Mouse (Mus musculus): Measurements from ENCODE around the gene Phospho1.

Phospho1 gene

DNA sequence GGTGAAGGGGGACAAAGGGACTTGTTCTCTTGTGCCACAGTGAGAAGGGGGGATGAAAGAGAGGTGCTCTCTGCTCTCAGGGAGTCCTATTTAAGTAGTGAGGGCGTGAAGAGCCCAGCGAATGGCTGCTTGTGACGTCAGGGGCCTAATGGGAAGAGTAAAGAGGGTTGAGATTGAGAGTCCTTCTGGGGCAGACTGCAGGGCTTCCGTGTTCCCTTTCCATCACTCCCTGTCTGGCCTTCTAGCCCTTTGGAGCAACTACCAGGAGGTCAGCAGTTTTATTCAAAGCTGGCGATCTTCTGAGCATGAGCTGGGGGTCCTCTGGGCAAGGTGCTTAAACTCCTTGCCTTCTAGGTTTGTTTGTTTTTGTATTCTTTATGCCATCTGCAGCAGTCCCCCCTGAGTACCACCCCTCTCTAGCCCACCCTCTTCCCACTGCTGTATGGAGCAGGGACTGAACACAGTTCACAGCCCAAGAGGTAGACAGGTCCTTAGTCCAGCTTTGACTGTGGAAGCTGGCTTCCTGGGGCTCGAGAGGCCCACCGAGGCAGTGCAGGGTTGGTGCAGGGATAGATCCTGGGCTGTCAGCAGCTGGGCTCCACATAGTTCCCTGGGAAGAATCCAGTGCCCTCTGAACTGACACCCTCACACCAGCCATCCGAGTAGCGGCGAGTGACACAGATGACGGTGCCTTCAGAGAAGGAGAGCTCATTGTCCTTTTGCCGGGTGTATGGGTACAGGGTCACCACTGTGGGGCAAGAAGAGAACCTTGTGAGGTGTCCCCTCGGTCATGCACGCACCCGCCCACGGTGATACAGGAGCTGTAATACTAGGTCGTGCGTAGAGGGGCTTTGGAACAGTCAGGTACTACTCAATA, 8.1 kb downstream of the Phospho1 start:
- ATAC-seq (ENCODE audit: insufficient number of reproducible peaks, low FRiP score, low TSS enrichment): no peak

DNA sequence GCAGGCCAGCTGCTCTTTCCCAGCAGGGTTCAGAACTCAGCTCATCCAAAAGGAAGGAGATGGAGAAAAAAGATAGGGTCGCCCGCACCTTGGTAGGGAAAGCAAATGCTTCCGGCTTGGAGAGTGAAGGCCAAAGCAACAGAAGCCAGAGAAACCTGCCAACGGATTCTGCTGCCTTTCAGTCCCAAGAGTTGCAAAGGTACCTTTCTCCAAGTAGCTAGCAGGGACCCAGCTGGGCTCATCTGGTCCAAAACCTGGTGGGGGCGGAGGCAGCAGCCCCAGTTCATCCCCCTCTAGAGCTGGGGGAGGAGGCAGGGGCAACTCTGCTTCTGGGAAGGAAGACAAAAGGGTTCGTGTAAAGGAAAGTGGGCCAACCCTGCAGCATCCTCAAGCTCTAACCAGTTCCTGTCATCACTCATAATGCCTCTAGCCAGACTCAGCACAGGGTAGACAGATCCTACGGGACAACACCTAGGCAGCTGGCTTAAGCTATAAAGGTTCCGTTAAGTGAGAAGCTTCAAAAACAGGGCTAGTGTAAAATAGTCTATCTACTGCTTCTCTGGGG, 8.8 kb downstream of the Phospho1 start:
- ATAC-seq (ENCODE audit: insufficient number of reproducible peaks, low FRiP score, low TSS enrichment): no peak

DNA sequence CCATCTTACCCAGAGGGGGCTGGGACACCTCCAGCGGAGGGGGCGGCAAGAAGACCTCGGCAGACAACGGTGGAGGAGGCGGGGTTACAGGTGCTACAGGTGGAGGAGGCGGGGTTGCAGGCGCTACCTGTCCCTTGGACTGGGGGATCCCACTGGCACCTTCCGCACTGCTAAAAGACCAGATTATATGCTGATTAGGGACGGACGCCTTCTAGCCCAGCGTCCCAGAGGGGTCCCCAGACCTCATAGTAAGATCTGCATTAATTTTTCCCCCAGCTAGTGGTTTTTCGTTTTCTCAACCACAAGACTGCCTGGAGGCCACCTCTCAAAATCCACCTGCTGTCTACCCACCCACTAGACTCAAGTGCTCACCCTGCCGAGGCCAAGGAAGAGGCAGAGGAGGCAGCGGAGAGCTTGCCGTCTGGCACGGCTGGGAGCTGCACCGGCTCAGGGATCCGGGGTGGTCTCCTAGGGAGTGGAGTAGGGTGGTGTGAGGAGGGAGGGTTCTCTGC, 9.4 kb downstream of the Phospho1 start:
- no peak for ATAC-seq (ENCODE audit: insufficient number of reproducible peaks, low FRiP score, low TSS enrichment)

DNA sequence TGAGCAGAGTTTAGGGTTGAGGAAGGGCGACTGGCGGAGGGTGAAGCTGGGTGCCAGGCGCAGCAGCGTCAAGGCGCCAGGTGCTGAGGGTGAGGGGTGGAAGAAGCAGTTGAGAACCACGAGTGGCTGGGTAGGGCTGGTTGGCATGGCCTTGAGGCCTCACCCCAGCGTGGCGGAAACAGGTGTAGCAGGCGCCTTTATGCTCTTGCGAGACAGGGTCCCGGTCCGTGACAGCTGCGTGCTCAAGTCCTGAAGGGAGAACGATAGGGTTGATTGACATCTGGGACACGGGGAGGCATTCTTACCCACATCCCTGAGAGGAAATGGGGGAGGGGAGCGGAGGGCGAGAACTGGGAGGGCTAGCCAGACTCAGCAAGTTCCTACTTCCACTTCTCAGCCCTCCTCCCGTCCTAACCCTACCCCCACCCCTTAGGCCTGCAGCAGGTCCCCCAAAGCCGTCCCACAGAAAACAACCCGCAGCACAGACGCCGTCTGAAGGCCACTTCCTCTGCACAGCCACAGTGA, 9.9 kb downstream of the Phospho1 start:
- no peak for ATAC-seq (ENCODE audit: insufficient number of reproducible peaks, low FRiP score, low TSS enrichment)

DNA sequence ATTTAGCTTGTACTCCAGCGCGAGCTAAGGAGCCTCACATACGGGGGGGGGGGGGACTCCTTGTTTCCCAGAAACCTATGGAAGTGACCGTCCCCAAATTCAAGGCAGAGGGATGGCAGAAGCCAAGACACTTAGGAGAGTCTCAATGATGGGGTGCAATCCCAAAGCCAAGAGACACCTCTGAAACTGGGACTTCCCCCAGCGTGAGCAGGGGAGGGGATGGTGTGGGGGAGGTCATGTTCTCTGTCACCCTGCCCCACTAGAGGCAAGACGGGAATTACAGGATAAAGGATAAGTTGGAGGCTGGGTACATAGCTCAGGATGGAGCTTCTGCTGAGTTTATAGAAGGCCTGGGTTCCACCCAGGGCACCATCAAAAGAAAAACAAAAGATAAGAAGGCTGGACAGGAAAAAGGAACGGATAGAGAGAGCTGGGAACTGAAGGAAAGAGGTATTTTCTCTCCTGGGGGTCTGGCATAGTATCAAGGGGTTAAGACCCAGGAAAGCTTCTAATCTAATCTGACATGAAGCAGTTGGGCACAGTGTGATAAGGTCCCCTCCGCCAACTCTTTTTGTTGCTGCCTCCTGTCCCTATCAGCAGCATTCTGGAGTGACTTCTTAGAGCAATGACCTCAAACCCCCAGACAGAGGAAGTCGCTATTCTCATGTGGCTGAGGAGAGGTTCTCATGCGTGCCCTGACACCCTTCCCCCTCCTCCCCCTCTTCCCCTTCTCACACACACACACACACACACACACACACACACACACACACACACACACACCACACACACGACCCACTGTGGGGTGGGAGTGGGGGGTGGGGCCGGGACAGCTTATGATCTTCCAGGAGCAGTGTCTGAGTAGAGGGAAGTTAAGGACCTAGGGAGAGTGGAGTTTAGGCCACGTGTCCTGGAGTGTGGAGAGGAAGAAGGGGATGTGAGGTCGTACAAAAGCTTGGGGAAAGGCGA, 10.7 kb downstream of the Phospho1 start:
- no peak for ATAC-seq (ENCODE audit: insufficient number of reproducible peaks, low FRiP score, low TSS enrichment)

DNA sequence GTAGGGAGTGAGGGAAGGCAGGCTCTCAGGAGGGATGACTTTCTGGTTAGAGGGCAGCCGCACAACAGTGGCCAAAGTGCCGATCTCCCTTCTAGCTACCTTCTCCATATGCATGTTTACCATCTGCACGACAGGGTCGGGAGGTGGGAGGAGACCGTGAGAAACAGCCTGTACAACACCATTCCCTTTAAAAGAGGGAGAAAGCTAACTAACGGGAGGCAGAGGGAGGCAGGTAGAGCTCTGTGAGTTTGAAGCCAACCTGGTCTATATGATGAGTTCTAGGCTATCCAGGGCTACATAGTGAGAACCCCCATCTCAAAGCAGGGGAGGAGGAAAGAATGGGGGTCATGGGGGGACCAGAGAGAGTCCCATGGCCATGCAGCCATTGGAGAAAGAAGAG, 11.5 kb downstream of the Phospho1 start:
- no peak for ATAC-seq (ENCODE audit: insufficient number of reproducible peaks, low FRiP score, low TSS enrichment)

DNA sequence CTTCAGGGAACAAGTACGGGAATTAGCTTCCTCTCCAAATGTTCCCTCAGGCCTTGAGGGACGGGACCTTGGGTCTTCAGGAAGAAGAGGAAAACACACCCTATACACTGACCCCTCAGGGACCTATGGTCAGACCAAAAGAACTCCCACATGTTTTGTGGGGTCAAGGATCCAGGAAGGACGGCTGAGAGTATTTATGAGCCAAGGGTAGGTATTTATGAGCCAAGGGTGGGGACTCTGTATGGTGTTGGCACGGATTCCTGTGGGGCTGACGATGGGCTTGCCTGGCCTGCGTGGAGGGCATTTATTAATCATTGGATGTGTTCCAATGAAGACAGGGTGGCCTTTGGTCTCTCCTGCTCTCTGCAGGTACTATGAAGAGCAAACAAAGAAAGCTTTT, 12.1 kb downstream of the Phospho1 start:
- ATAC-seq (ENCODE audit: insufficient number of reproducible peaks, low FRiP score, low TSS enrichment): no peak

DNA sequence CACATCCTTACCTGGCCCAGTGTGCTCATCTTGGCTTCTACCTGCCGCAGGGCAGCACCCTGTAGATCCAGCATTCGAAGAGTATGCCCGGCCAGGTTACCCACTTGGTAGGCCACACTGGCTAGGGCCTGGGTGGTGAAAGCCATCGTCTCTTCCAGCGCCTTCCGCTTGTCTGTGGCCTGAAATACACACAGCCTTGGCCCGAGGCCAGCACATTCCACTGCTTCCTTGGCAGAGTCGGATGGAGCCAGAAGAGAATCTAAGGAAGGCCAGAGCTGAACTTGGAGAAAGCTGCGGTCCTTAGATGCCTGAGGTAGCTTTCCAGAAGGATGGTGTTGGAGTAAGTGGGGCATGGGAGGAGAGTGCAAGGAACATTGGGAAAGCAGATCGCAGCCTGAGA, 12.8 kb downstream of the Phospho1 start, which contains the start of gene Gngt2:
Gene Gngt2, plus strand, starts transcription at position 158 of the 400 bp plus-strand sequence.
- ATAC-seq (ENCODE audit: insufficient number of reproducible peaks, low FRiP score, low TSS enrichment): no peak

DNA sequence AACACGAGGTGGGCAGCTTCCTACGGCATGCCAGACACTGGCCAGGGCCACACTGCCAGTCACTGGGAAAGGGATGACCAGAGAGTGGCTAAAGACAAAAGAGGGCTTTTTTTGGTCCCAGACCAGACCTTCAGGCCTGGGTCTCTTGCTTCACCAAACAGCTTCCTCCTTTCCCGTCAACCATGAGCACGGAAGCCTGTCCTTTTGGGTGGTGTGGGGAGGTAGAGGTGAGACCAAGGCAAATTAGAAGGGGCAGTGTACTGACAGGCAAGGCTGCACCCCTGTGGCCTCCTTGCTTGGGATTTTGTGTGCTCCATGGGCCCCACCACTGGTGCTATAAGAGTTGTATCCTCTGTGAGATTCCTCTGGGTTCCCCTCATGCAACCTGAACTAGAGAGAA, 14.3 kb downstream of the Phospho1 start:
- no peak for ATAC-seq (ENCODE audit: insufficient number of reproducible peaks, low FRiP score, low TSS enrichment)

DNA sequence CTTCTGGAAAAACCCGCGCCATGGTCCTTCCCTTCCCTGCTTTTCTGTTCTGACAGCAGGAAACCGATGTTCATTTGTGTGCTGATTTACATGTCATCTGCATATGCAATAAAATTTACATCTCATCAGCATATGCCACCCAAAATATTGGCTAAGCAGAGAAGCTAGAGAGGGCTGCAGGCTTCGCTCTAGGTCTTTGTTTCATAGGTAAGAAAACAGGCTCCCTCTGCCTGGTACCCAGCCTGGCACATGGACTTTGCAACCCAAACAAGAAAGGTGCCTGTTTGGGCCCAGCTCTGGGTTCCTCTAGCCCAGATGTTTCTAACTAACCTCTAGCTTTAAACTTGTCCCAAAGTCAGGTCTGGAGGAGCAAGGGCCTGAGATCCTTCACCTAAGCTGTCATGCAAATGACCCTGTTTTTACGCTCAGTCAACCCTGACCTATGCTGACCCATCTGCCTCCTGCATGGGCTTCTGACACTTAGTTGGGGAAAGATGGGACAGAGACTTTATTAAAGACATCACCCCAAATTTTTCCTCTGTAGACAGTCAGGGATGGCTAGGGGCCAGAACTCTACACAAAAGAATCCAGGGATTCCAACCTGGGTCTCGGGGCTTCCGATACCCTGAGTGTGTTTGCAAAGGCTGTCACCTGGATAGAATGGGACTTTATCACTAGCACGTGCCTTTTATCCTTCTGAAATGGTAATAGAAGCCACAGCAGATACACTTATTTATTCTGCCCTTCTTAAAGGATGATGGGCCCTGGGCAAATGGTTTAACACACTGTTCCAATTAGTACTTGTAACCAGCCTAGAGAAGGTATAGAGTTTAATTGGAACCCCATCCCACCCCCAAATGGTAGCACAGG, 14.9 kb downstream of the Phospho1 start:
- no peak for ATAC-seq (ENCODE audit: insufficient number of reproducible peaks, low FRiP score, low TSS enrichment)

DNA sequence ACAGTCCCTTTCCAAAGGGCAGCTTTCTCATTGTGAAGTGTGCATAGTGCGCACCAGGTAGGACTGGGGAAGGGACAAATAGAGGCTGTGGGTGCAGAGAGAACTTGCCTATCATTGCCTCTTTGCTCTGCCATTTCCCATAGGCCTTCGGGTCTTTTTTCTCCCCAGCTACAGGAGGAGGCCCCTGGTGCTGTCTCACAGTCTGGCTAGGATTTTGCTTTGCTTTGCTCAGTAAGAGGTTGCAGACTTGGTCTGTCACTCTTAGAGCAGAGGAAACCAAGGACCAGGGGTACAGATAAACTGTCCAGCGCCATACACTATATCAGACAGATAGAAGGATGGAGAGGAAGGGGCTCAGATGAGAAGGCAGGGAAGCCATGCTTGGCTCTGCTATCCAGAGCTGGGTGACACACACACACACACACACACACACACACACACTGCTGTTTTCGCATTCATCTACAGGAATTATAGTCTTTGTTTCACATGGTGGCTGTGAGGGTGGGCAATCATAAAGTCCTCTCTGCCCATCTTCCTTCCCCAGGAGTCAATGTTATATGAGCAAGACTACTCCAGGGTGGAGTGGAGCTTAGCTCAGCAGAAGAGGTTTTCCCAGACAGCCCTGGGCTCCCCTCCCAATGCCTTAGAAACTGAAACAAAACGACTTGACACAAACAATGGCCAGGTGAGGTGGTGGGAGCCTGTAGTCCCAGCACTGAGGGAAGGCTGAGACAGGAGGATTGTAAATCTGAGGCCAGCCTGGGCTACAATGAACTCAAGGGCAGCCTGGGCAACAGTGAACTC, 16.6 kb downstream of the Phospho1 start:
- ATAC-seq (ENCODE audit: insufficient number of reproducible peaks, low FRiP score, low TSS enrichment): no peak

DNA sequence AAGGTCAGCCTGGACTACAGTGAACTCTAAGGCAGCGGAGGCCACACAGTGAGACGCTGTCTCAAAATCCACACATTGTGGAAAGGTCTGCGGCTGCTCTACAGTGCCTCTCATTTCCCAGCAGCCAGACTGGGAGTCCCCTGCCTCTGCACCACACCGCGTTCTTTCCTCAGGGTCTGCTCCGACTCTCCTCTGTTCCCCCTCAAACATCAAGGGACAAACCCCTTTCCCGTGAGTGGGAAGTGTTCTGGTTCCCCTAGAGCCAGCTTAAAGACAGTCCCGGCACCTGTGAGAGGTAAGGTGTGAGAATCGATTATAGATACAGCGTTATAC, 17.2 kb downstream of the Phospho1 start:
- no peak for ATAC-seq (ENCODE audit: insufficient number of reproducible peaks, low FRiP score, low TSS enrichment)

DNA sequence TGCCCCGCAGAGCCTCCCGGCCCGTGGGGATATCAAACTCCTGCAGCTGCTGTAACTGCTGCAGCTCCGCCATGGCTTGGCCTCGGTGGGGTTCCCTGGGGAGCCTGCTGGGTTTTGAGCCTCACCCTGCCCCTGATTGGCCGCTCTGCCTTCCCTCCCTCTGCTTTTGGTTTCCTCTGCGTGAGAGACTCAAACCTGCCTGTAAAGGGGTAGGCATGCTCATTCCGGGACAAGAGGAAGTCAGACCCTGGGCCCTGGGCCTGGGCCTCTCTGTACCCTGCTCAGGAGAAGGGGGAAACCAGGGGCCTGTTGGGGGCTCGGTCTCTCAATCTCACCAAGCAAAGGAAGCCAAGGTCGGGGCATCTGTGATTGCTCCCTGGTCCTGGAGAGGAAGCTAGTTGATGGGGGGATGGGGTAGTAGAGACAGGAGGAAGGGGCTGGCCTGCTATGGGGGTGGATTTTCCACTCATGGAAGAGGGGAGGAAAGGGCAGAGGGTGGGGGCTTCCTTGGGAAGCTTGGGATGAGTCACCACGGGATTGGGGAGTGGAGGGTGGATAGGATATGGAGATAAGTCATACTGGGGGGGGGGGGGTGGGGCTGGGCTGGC, 17.9 kb downstream of the Phospho1 start, which contains the start of gene Abi3:
Gene Abi3, minus strand, starts transcription at position 403 of the 608 bp plus-strand sequence.
- ATAC-seq (ENCODE audit: insufficient number of reproducible peaks, low FRiP score, low TSS enrichment): no peak

DNA sequence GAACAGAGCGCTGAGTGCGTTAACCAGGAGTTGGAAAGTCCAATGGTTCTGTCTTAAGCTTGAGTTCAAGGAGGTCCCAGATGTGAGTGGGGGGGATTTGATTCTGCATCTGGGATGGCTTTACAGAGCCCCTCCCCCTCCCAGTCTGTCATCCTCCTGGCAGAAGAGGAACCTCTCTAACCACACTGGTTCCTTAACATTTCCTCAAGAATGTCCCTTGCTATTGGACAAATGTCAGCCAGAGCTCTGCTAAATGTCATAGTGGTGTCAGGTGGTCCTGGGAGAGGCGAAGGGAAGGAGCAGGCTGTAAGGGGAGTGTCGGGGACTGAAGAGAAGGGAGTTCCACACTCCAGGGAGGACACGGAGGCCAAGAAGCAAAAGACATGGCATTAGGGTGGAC, 18.7 kb downstream of the Phospho1 start:
- ATAC-seq (ENCODE audit: insufficient number of reproducible peaks, low FRiP score, low TSS enrichment): no peak

DNA sequence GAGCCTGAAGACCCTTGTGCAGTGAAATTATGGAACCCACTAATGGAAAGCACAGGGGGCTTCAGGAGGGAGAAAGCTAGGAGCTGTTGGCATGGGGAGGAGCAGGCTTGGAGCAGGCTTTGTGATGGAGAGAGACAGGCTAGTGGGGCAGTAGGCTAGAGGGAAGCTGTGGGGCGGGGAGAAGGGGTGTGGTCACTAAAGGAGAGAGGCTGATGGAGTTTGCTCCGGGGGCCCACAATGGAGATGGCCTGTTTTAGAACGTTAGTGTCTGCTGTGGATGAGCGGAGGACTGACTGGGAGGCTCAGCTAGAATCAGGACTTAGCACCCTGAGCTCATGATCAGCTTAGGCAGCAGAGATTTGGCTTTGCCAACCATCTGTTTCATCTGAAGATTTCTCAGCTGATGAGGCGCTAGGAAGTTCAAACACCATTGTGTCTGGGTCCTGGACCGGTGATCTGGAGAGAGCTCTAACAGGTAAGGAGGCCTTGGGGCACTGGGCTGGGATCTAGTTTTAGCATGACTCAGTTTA, 19.2 kb downstream of the Phospho1 start:
- no peak for ATAC-seq (ENCODE audit: insufficient number of reproducible peaks, low FRiP score, low TSS enrichment)

DNA sequence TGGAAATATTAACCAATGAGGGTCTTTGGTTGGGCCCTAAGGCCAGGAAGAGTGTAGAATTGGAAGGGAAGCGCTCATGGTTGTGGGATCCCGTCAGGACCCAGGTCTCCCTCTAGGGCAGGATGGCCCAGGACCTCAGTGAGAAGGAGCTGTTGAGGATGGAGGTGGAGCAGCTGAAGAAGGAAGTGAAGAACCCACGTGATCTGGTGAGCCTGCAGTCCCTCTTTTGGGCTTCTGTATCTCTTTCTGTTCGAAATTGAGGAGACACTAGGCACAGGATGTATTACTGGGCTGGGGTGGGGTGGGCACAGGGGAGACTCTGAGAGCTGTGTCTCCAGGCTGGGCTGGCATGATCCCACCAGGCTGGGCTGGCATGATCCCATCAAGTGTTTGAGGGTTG, 20.6 kb downstream of the Phospho1 start:
- no peak for ATAC-seq (ENCODE audit: insufficient number of reproducible peaks, low FRiP score, low TSS enrichment)

DNA sequence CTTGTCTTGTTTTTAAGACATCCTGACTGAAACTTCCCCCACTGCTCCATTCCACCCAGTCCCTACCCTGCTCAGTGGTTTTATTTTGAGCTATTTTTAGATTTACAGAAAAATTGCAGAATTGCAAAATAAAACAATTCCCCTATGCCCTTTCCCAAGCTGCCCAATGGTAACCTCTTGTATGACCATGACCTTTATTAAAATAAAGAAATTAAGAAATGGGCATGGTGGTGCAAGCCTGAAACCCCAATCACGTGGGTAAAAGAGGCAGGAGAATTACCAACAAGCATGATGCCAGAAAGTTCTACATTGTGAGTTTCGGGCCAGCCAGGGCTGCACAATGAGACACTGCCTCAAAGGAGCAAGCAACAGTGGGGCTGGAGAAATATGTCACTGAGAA, 26.6 kb downstream of the Phospho1 start:
- no peak for ATAC-seq (ENCODE audit: insufficient number of reproducible peaks, low FRiP score, low TSS enrichment)

DNA sequence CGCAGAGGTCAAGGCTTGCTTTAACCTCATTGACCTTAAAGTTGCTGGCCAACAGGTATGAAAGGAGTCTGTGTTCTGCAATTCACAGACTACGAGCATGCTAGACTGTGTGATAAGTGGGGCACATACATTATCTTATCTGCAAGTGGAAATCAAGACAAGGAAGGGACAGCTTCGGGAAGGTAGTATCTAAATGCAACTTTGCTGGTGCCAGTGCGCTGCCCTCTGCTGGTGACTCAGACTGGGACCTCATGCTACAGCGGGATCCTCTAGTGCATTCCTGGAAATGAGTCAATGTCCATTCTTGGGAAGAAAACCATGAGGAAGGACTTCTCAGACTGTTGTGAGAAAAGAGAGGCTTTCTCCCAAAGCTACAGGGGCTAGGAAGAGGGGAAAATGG, 29.4 kb downstream of the Phospho1 start:
- ATAC-seq (ENCODE audit: insufficient number of reproducible peaks, low FRiP score, low TSS enrichment): no peak
